8 mouse cellular contexts compared by ENCODE assay signal in genomic region chr17:29176391-29177267, GRCm38 (mm10).
DNase-seq lines count a peak whose midpoint lies in the region; ATAC-seq and TF ChIP-seq lines count a peak whose summit lies in the region.

No protein-coding gene starts in this region.

- no peaks in the 10 kb centered on the region for H3K9me3 ChIP-seq in kidney, embryonic 15.5 days (replicated peaks)
- no peaks in the 10 kb centered on the region for H3K9me3 ChIP-seq in hindbrain, embryonic 15.5 days
- no peaks in the 10 kb centered on the region for H3K9me3 ChIP-seq in midbrain, embryonic 15.5 days

- H3K4me1 ChIP-seq in kidney, embryonic 15.5 days, result peaks cover 19% of the 10 kb centered on the region
- no peaks in the 10 kb centered on the region for H3K4me1 ChIP-seq in cerebellum, adult 2 months (ENCODE audit: control insufficient read depth, insufficient read depth, low read length)
- peaks cover 15% of the 10 kb centered on the region for H3K4me1 ChIP-seq in hindbrain, embryonic 15.5 days (replicated peaks)
- H3K4me1 ChIP-seq in midbrain, embryonic 15.5 days, result peaks cover 21% of the 10 kb centered on the region

- peak; percentile 65 for TF ChIP-seq CTCF in cerebellum, adult 2 months (IDR thresholded peaks at IDR 0.05; ENCODE audit: borderline replicate concordance, insufficient read depth, low read depth, low read length)

- ATAC-seq in kidney, embryonic 15.5 days (replicated peaks; ENCODE audit: low FRiP score), result no peak; the same call in 1 of the 2 replicates
- ATAC-seq in hindbrain, embryonic 15.5 days (ENCODE audit: low FRiP score, low read depth), result peak; percentile 78
- ATAC-seq in midbrain, embryonic 15.5 days (replicated peaks), result peak; percentile 86

- no peaks in the 10 kb centered on the region for H3K36me3 ChIP-seq in kidney, embryonic 15.5 days
- no peaks in the 10 kb centered on the region for H3K36me3 ChIP-seq in hindbrain, embryonic 15.5 days
- H3K36me3 ChIP-seq in midbrain, embryonic 15.5 days (replicated peaks), result no peaks in the 10 kb centered on the region

- H3K27me3 ChIP-seq in kidney, embryonic 15.5 days, result no peaks in the 10 kb centered on the region
- H3K27me3 ChIP-seq in cerebellum, adult 2 months (ENCODE audit: control insufficient read depth, insufficient read depth, low read length), result no peaks in the 10 kb centered on the region
- H3K27me3 ChIP-seq in hindbrain, embryonic 15.5 days, result no peaks in the 10 kb centered on the region
- no peaks in the 10 kb centered on the region for H3K27me3 ChIP-seq in midbrain, embryonic 15.5 days (replicated peaks)

- TF ChIP-seq POLR2A in cerebellum, adult 2 months (IDR thresholded peaks at IDR 0.05; ENCODE audit: borderline replicate concordance, insufficient read depth, low read length), result no peak

- WGBS in kidney, embryonic 15.5 days, result 18% methylated on average over 9 of the region's 9 CpGs
- WGBS in cerebellum, adult 2 months, result 30% methylated on average over 9 of the region's 9 CpGs
- WGBS in hindbrain, embryonic 15.5 days, result 14% methylated on average over 9 of the region's 9 CpGs
- WGBS in midbrain, embryonic 15.5 days, result 8% methylated on average over 9 of the region's 9 CpGs

- peak; percentile 66 for DNase-seq in kidney, adult 18-20 months
- peak; percentile 35 to 43 for DNase-seq in cerebellum, adult 2 months
- peak; percentile 66 for DNase-seq in forelimb bud, embryonic 11.5 days (ENCODE audit: low read depth, low spot score)
- DNase-seq in left cerebral cortex, adult 8-10 months (ENCODE audit: low spot score in 2 of 2), result peak; percentile 51 to 74
- DNase-seq in thymus, postnatal 36 days, result peak; percentile 48 to 49

- no peak overlapping the region for H3K4me3 ChIP-seq in kidney, embryonic 15.5 days (replicated peaks)
- no peak overlapping the region for H3K4me3 ChIP-seq in cerebellum, adult 2 months (replicated peaks; ENCODE audit: insufficient read depth, low read depth, low read length)
- H3K4me3 ChIP-seq in hindbrain, embryonic 15.5 days, result no peak overlapping the region
- no peak overlapping the region for H3K4me3 ChIP-seq in midbrain, embryonic 15.5 days

- no peak overlapping the region for H3K27ac ChIP-seq in kidney, embryonic 15.5 days
- no peak overlapping the region for H3K27ac ChIP-seq in cerebellum, adult 2 months (ENCODE audit: insufficient read depth, low read length)
- peak overlapping the region; percentile 43; the same call in 1 of the 2 replicates for H3K27ac ChIP-seq in hindbrain, embryonic 15.5 days (replicated peaks)
- peak overlapping the region; percentile 83 for H3K27ac ChIP-seq in midbrain, embryonic 15.5 days

- no peak overlapping the region for H3K4me2 ChIP-seq in kidney, embryonic 15.5 days
- H3K4me2 ChIP-seq in hindbrain, embryonic 15.5 days, result peak overlapping the region; percentile 11; the same call in 1 of the 2 replicates
- H3K4me2 ChIP-seq in midbrain, embryonic 15.5 days, result peak overlapping the region; percentile 20

- H3K9ac ChIP-seq in kidney, embryonic 15.5 days, result no peak overlapping the region
- no peak overlapping the region for H3K9ac ChIP-seq in hindbrain, embryonic 15.5 days
- H3K9ac ChIP-seq in midbrain, embryonic 15.5 days, result no peak overlapping the region; the same call in 1 of the 2 replicates

Comparison
In these comparisons a context has a peak if more than half of its experiments do, and no peak if none do; other contexts are left out.
1. H3K27ac ChIP-seq: peak in hindbrain, embryonic 15.5 days (single experiment) and midbrain, embryonic 15.5 days (single experiment); none in kidney, embryonic 15.5 days (single experiment) and cerebellum, adult 2 months (single experiment).
2. Peak in every context shown above with its lines, with median percentiles within 50 percentile points of each other: DNase-seq.